Mouse (Mus musculus) gastrocnemius, postnatal 10 days (tissue): ENCODE results near the gene Ipmk. TPM values are rescaled to one million over a fixed set of nuclear protein-coding genes. Genes with fewer than 3 reads are reported as not detected.
A peak's percentile ranks its signal among the peaks of the same experiment; 100 is the strongest.
"Not testable (repeated sequence)": the region's sequence is repeated elsewhere in the genome, so short reads cannot be mapped to it uniquely, and the experiment has no call there.

Source experiments
- DNase-seq: peaks from one replicate; pipeline ENCODE4 v3.0.0; 2021; ENCODE audit warnings: mixed read lengths
- total RNA-seq, 2 experiments: library from RNA; stranded (reverse); gene quantifications; 2 replicates each; pipeline ENCODE4 v1.2.3; 2021

The Ipmk gene
- total RNA-seq, 2 experiments from 2014 or later = 10.3 to 12.2 TPM

DNA sequence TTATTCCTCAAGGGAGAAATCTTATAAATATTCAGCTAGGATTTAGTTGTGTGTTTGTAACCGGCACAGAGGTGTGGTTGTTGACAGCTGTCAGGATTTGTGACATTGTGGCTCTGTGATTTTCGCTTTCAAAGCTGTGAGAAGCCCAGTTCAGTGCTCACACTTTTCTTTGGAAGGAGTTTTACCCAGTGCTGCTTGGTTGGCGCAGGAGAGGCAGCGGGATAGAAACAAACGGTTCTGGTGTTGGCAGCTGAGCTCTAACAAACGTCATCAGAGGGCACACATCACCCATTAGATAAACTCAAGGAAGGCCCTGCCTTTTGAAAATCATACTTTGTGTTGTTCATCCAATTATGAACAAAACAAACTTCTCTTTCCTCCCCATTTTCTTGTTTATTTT, 79.2 kb downstream of the Ipmk start:
- no peak for DNase-seq

DNA sequence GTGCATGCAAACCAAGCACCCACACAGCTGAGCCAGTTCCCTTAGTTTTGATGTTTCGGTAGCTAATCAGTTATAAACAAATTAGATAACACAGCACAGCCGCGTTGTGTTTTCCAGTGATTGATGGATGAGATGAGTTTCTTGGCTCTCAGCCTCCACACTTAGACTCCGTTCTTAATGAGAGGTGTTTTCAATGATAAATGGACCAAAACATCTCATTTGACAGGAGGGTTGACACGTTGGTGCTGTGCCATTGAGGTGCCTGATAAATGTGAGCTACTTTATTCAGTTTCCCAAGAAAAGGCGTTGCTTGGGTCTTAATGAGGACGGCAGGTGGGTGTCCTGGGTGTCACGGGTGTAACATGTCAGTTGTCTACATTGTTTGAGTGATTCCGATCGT, 79.8 kb downstream of the Ipmk start:
- no peak for DNase-seq

- peak; percentile 29 for DNase-seq
Observed at GRCm38 (mm10) chr10:71428246-71428864, 80.8 kb downstream of the Ipmk start.

GRCm38 (mm10) chr10:71430661-71431060, 83.1 kb downstream of the Ipmk start:
- no peak for DNase-seq

GRCm38 (mm10) chr10:71443086-71443485, 95.5 kb downstream of the Ipmk start:
- no peak for DNase-seq

DNA sequence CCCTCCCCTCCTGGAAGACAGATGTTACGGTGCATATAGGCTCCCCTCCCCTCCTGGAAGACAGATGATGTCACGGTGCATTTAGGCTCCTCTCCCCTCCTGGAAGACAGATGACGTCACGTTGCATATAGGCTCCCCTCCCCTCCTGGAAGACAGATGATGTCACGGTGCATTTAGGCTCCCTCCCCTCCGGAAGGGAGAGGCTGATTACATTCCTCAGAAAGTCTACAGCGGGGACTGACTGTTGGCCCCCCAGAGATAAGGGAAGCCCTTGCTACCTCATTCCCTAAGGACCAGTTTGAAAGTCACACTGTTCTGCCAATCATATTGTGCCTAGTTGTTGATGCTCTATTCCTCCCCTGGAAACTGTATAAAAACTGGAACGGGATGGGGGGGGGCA, 100.1 kb downstream of the Ipmk start:
- DNase-seq = no peak

DNA sequence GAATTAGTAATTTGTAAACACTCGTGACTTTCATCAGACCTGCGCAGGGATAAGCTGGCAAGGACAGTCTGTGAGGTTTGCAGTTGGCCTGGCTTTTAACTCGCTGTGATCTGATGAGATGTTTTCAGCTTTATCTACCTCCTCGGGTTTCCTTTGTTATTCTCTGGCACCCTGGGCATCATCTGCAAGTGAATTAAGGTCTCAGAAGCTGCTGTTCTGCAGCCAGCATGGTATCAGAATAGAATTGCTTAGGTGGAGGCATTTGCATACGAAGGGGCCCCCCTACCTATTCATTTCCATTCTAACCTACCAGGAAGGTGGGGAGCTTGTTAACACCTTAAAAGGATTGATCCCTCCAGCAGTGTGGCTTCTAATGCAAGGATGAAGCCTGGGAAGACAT, 100.7 kb downstream of the Ipmk start:
- no peak for DNase-seq

DNA sequence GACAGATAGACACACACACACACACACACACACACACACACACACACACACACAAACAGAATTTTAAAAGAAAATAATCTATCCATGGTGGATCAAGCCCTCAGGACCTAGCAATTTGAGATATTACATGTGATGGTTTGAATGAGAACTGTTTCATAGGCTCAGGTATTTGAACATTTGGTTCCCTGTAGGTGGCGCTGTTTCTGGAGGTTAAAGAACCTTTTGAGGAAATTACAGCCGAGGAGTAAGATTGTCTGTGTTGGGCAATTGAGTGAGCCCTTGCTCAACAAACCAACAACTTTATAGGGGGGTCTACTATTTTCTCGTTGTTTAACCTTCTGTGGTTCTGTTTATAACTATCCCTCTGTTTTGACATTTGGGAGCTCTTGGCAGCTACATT, 107.8 kb downstream of the Ipmk start:
- no peak for DNase-seq

DNA sequence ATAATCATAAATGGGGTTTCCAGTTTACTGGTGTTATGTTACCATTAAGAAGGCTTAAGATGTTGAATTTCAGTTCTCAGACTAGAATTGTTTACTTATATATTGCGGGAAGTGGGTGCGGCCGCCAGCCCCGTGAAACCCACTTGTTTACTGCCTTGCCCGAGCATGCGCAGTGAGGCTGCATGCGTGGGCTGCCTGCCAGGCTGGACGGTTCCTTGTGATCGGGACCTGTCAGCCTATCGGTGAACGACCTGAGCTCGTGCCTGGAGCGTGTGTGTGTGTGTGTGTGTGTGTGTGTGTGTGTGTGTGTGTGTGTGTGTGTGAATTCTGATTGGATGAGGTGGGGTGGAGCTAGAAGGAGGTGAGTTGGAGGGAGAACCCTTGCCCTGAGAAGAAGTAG, 114.8 kb downstream of the Ipmk start:
- DNase-seq = not testable (repeated sequence)

DNA sequence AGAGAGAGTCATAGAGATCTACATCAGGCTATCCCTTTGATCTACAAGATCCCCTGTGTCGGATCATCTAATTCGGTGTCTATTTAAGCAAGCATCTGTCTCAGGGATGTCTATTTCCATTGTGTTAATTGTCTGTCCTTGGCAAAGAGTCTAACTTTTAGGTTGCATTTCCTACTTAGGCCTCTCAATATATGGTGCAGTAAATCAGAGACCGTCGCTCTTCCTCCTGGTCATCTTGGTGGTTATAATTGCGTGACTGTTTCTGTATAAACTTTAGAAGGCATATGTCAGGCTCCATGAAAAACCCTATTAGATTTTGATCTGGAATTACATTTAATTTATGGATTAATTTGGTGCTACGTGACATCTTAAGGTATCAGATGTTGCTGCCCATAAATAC, 116.9 kb downstream of the Ipmk start:
- DNase-seq = no peak

GRCm38 (mm10) chr10:71468315-71468714, 120.8 kb downstream of the Ipmk start:
- no peak for DNase-seq

GRCm38 (mm10) chr10:71469751-71470150, 122.2 kb downstream of the Ipmk start:
- no peak for DNase-seq

DNA sequence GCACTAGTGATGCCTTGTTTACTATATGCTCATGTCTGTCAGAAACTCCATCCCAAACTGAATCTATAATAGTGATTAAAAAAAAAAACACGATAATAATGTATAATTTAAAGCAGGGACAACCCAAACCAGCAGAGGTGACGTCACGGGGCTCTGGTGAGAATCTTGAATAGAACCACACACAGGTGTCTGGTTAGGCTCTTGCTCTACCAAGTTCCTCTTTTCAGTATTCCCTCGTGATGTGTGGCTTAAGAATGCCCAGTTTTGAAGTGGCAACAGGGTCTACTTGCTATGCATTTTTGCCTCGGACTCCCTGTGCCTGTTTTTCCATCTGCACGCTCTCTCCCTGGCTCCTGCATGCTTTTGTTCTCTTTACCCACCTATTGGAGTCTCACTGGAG, 124.5 kb downstream of the Ipmk start:
- DNase-seq = no peak

DNA sequence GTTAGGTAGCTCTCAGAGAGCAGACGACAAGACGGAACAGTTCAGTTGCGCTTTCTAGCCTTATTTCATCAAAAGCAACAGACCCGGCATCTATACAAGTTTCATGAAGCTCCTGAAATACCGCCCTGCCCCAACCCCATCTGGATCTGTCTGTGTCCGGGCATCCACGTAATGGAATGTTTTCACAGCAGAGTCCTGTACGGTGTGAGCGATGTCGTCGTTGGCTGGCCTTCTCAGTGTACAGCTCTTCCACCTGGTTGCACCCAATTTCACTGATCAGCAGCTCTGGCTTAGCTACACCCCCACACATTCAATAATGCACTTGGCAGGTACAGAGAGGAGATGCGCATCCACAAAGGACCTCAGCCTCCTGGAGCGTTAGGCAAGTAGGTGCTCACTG, 126.0 kb downstream of the Ipmk start:
- no peak for DNase-seq

DNA sequence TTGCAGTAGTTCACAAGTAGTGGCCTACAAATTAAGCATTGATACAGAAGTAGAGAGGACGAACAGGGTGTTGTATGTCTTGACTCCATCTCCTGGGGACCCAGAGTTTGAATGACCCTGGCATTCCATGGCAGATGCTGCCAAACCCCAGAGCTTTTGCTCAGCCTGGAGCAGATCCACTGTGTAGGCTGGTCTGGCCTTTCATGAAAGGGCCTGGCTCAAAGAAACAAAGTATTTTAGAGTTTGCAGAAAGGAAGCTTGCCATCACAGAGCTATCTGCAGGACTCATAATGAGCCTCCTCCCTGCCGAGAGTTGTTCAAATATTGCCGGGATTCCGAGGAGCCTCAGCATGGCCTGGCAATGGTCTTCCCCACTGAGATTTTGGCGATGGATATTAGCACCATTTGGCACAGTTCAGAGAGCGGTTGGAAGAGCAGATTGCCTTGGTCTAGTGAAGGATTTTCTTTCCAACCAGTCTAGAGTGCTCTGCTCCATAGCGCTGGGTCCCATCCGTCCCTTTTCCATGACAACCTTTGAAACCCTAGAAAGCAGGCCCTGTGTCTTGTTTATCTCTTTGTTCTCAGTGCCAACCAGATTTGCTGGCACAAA, 129.0 kb downstream of the Ipmk start:
- no peak for DNase-seq

GRCm38 (mm10) chr10:71477147-71477546, 129.6 kb downstream of the Ipmk start:
- DNase-seq = no peak

DNA sequence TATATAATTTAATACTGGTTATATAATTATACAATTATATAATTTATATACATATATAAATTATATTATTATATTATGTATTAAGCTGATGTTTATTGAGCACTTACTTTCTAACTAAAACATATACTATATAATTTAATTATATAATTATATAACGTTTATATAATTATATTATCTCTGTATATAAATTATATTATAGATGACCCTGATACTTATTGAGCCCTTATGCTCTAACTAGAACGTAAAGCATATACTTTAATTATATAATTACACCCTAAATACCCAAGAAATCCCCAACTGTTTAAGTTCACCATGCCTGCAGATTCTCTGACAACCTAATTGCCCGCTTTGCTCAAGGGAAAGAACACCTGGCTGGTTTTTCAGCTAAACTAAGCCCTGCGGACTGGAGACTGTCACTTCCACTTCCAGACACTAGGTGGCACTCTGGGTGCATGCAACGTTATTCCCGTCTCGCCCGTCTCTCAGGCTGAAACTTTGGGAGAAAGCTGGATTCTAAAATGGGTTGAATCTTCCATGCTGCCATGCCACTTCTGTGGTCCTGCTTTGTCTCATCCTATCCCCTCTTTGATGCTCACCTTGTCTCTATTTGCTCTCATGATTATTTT, 132.2 kb downstream of the Ipmk start:
- peak; percentile 77 for DNase-seq

Other genes starting within 250 kb of the Ipmk start
- gene Bicc1, start 188.1 kb upstream of the Ipmk start, total RNA-seq = 10 to 100 TPM; 29.2 to 34.9 TPM
- 10 to 100 TPM; 48.1 to 53.0 TPM for gene Tfam, start 109.5 kb upstream of the Ipmk start, total RNA-seq
- gene Ube2d1, start 62.5 kb upstream of the Ipmk start, total RNA-seq = 100 to 1,000 TPM; 141 to 158 TPM
- gene Cisd1, start 2.8 kb upstream of the Ipmk start, total RNA-seq = 10 to 100 TPM; 78.0 to 93.6 TPM